Mouse (Mus musculus): Measurements from ENCODE around the gene Lcp2. TPM values are rescaled to one million over a fixed set of nuclear protein-coding genes. Genes with fewer than 3 reads are reported as not detected.
"Not testable (repeated sequence)": the region's sequence is repeated elsewhere in the genome, so short reads cannot be mapped to it uniquely, and the experiment has no call there.

The Lcp2 gene
- total RNA-seq, 4 experiments from 2014 or later = 3.0 to 5.9 (median 4.1) TPM

DNA sequence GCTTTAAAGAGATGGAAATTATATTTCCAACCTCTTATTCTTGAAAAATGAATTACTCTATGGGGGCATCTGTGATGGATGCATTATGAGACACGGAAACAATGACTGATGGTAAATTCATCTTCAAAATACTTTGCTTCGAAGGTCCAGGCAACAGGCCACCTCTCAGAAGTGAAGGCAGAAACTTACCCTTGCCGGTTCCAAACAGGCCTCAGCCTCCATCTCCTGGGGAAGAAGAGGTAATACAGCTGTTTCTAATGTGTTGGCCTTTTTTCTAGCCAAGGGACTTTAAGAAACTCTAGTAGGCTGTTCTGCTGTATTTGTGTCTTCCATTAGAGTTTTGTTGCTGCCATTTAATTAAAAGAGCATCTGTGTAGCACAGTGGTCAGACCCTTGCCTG is 40.3 kb downstream of the Lcp2 start:
- no peak for DNase-seq

DNA sequence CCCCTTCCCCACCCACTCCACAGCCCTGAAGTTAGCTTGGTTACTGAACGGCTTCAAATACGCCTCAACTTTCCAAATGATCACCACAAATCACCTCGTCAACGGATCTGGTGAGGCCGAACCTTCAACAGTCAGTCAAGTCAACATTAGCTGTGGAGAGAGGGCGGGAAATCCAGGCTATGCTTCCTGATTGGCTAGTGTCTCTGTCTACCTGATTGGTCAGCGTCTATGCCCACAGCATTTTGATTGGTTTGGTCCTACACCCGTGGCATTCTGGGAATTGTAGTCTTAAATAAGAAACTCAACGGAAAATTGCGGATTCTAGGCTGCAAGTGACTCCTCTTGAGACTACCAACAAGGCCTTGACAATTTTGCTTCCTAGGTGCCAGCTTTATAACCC is 51.7 kb downstream of the Lcp2 start, which contains the start of gene 4930469K13Rik:
Gene 4930469K13Rik (minus strand): TSS at position 133 of the 400 bp plus-strand sequence.
- DNase-seq = no peak

DNA sequence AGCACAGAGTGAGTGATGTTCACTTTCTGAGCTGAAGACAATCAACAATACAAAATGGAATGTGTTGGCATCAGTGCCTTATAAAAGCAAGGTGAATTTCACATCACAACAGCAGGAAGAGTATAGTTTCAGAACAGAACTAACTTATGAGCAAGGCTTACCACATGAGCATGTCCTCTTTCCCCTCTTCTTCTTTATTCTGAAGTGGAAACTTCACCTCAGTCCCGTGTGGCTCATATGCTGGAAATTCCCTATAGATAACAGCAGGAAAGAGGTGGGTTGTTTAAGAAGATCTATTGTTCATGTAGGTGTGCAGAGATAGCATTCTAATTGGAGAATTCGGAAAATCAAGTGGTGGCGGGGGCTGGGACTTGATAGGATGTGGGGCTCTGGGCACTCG is 55.1 kb downstream of the Lcp2 start:
- no peak for DNase-seq

DNA sequence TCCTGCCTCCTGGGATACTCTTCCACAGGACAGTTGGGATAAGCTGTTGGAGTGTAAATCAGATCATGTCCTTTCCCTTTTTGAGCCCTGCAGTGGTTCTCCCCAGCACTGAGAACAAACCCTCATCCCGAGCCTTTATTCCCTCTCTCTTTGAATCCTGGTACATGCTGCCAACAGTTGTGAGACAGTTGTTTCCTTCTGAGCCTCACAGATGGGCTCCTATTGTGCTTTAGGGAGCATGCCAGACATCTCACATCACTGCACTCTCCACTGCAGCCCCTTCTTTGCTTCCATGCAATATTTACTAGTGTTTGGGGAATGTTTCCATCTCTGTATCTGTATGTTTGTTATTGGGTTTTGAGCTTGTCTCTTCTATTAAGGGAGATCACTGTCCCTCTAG is 58.2 kb downstream of the Lcp2 start:
- DNase-seq = no peak

DNA sequence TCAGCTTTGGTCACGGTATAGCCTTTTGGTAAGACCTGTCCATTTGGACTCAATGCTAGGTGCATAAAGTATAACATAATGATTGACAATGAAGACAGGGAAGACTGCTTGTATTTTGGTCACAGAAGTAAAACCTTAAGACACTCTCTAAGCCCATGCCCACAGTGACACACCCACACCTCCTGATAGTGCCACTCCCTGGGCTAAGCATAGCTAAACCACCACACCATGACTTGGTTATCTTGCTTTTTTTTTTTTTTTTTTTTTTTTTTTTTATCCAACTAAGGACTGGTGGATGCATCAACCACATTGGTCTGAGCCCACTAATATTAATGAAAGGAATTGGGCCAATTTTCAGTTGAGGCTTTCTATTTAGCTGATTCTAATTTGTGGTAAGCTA is 62.5 kb downstream of the Lcp2 start:
- no peak for DNase-seq

DNA sequence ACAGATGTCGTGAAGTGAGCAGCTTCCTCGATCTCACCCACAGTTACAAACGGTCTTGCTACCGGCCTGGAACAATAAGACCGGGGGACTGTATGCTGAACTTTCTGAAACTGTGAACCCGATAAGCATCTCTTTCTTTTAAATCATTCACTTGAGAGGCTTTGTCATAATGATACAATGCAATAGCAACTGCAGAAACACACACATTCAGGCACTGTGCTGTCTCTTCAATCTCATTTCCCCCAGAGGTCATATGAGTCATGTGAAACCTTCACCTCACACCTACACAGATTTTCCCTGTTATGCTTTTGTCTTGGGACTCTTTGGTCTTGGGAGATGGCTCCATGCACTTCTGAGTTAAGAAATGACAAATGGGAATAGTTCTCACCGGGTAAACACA is 65.2 kb downstream of the Lcp2 start:
- no peak for DNase-seq

DNA sequence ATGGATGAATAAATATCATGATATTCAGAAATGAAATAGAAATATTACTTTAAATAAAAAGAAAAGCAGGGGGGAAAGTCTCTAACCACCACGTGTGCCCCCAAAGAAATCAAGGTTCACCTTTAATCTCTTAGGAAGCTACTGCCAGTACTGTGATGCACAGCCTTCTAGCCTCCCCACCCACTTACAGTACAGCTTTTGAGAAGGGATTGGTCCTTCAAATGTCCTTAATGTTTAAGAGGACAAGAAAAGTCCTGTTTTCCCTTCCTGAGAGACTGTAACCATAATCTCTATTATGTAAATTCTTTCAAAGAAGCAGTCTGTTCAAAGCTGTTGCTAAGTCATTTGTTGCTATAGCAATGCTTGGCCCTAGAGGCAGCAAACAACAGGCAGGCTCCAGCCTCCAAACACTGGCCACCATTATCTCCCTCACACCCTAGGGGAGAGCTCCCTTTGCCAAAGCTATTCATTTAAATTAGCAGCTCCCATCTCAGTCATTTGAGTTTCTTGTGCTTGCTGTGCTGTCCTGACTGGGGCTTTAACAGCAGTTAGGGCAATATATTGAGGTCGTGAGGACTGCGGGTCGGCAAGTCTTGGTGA is 66.2 kb downstream of the Lcp2 start:
- DNase-seq = no peak

DNA sequence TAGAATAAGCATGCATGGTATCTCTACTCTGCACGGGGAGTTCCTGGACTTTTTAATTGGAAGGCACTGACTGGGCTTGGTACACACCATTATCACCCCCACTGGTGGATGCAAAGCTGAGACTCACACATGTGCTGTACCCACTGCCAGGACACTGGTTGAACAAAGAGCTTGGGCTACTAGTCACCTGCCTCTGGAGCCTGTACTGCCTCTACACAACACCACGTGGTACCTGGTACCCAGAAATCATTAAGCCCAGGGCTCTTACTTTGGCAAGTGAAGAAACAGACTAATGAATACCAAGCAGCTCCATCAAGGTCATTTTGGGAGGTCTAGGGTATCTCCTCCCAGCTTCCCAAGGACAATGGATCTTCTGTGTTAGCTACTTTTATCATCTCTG is 67.0 kb downstream of the Lcp2 start:
- DNase-seq = no peak

DNA sequence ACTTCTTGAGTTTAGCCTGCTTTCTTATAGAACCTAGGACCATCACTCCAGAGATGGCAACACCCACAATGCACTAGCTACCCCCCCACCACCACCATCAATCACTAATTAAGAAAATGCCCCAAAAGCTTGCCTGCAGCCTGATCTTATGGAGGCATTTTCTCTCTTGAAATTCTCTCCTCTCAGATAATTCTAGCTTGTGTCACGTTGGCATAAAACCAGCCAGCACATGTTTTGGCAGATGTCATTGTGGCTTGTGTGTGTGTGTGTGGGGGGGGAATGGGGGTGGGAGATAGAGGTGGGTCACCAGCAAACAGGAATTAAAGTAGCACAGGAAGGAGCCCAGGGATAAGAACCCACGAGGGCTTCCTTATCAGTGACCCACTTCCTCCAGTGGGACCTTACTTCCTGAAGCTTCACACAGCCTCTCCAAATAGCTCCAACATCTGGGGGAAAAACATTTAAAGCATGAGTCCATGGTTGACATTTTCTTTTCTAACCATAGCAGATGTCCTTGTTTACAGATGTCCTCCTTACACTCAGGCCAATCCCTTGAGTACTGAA is 69.9 kb downstream of the Lcp2 start:
- DNase-seq = no peak

DNA sequence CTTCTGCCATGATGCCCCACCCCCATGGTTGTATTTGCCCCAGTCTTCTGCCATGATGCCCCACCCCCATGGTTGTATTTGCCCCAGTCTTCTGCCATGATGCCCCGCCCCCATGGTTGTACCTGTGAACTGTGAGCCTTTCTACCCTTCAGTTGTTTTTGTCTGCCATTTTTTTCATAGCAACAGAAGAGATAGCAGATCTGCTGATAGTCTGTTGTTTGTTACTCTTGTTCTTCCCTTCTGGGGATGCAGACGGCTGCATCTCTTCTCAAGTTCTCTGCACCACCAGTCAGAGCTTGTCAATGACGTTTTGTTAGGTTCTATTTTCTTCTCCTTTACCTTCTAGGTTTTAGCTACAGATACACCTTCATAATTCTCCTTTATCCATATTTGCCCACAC is 70.9 kb downstream of the Lcp2 start:
- DNase-seq = no peak

DNA sequence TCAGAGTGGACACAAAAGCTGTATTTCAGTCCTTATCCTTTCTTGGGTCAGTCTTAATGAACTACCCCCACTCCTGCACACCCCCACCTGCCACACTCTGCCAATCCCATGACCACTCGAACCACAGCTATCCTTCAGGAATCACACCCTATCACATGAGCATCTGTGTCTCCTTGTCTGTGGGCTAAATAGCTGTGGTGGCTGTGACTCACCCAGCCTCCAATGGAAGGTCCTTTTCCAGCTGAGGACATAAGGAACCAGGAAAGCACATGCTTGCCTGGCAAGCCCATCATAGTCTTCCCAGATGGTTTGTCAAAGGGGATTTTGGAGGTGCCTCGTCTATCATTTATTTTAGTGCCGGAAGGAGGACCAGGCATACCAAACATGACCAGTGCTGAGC is 71.6 kb downstream of the Lcp2 start:
- DNase-seq = no peak

DNA sequence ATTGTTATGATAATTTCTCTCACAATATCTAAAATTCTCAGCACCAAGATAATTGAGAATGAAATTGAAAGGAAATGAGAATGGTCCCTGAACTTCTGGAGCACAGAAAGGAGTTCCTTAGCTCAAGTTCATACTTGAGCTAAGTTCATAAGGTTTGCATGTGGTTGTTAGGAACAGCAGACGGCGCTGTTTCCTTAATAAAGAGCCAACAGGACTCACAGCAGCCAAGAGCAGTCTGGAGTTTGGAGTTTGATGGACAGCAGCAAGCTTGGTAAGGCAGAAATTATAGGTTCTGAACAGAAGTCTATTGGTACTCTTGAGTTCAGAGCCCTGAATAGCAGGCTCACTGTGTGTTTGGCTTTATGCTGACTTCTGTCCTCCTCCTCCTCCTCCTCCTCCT is 76.4 kb downstream of the Lcp2 start:
- DNase-seq = no peak

DNA sequence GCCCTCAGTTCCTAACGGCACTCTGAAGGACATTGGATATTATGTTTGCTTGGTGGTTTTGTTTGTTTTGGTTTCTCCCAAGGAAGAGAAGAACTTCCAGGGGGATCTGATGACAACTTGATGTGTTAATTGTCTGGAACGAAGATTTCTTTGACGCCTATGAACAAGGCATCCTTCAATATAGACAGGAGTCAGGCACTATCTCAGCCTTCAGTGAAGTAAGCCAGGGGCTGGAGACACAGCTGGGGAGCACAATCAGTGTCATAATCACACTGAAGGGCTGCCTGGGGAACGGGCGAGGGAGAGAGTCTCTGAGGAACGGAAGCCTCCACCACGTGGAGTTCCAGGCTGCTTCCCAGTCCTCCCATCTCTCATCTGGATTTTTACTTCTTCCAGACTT is 78.1 kb downstream of the Lcp2 start:
- DNase-seq = no peak

DNA sequence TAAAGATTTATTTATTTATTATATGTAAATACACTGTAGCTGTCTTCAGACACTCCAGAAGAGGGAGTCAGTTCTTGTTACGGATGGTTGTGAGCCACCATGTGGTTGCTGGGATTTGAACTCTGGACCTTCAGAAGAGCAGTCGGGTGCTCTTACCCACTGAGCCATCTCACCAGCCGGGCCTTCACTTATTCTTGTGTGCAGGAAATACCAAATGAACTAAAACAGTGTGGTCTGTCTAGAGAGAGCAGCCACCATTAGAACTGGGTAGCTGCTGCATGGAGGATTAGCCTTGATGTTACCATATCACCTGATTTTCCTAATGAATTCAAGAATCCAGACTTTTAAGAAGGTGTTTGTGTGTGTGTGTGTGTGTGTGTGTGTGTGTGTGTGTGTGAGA is 79.0 kb downstream of the Lcp2 start:
- DNase-seq = not testable (repeated sequence)

DNA sequence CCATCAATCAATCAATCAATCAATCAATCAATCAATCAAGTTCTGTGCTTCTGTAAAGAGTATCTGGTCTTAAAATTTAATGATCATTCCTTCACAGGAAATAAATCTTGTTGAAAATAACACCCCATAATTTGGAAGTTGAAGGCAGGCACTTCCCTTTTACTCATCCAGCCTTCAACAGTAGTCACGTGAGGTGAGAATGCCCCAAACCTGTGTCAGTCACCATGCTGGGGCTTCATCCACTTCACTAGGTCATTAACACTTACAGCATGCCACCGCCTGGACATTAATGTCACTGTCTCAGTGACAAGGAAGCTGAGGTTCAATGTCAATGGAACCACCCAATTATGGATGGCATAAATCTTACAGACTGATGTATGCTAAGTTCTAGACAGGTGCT is 81.7 kb downstream of the Lcp2 start:
- DNase-seq = no peak

DNA sequence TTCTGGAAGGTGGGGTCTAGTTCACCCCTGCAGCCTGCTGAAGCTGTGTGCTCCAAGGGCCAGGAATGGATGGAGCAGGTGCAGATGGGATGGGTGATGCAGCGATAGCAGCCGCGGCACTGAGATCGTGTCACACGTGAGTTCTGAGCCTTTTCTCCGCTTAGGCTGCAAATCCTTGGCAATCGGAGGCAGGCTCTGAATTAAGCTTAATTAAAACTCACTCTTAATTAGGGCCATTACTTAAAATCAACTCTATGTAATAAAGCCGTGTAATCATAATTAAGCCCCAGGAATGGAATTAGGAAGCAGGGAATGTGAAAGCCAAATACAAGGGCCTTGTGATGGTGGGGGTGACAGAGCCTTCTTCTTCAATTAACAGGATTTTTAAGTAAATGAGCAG is 92.6 kb downstream of the Lcp2 start:
- no peak for DNase-seq

Other genes starting within 250 kb of the Lcp2 start
- gene Kcnmb1, start 83.9 kb upstream of the Lcp2 start, total RNA-seq (2022) = under 1 TPM; 0.07 to 0.30 (median 0.13) TPM
- 1 to 10 TPM; 2.9 to 8.4 (median 5.9) TPM for gene Kcnip1, start 53.8 kb upstream of the Lcp2 start, total RNA-seq (2022)
- not detected for gene 4930469K13Rik, start 51.6 kb downstream of the Lcp2 start, total RNA-seq (2022)
- not detected for gene Foxi1, start 161.2 kb downstream of the Lcp2 start, total RNA-seq (2022)

Measured in adrenal gland, adult 8-10 months (tissue).